Mouse (Mus musculus) brain, embryonic 14.5 days (tissue): Measurements from ENCODE around the gene Zkscan16. TPM values are rescaled to one million over a fixed set of nuclear protein-coding genes. Genes with fewer than 3 reads are reported as not detected.

ENCODE experiments used
- DNase-seq: peaks from one replicate; pipeline ENCODE4 v3.0.0-alpha.2; 2011; ENCODE audit warnings: low read depth
- CTCF ChIP-seq: fragments of 200-500 bp; IDR thresholded peaks from 2 replicates; pipeline ENCODE4 v1.5.1; 2012; ENCODE audit warnings: inconsistent platforms, mild to moderate bottlenecking, moderate library complexity, borderline replicate concordance; ENCODE audit not compliant: insufficient read depth, insufficient read length; ENCODE audit errors: extremely low read depth
- POLR2A ChIP-seq: fragments of 200-500 bp; IDR thresholded peaks from 2 replicates; pipeline ENCODE4 v1.6.1; 2012; ENCODE audit warnings: mild to moderate bottlenecking, inconsistent platforms, borderline replicate concordance; ENCODE audit not compliant: poor library complexity, insufficient read depth, insufficient read length, severe bottlenecking; ENCODE audit errors: extremely low read depth
- polyA plus RNA-seq: library from polyadenylated mRNA; depleted of rRNA; stranded (reverse); fragments of >200 nt; gene quantifications from 2 replicates; pipeline ENCODE4 v1.2.3, GENCODE M21; 2012

Zkscan16 gene
- polyA plus RNA-seq, 1 experiment, result 3.2 TPM

DNA sequence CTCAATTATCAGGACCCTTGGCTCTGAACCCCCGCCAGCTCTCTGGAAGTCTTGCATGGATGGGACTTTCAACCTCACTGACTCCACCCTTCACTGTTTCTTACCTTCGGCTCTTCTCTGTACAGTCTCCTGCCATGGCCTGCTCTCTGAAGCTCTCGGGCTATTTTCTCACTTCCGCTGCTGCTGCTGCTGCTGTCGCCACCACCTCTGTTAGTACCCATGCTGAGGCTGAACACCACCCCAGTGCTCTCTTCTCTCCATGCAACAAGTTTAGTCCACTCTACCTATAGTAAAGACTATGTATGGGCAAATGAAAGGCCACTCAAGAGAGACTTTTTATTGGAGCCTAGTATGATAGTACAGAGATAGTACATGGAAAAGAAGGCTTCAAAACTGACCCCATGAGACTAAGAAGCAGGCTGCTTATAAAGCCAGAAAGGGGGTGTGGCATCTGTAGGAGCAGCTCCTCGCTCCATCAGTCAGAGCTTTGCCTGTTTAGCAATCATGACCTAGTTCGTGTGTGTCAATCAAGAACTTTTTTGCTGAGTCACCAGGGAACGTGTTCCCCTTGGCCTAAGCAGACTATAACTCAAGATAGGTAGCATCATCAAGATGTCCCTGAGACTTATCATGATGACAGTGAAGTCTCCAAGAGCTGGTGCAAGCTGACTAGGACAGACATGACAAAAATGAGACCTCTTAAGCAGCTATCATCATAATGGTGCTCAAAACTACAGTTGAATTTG, 28.2 kb upstream of the Zkscan16 start:
- DNase-seq, result no peak

DNA sequence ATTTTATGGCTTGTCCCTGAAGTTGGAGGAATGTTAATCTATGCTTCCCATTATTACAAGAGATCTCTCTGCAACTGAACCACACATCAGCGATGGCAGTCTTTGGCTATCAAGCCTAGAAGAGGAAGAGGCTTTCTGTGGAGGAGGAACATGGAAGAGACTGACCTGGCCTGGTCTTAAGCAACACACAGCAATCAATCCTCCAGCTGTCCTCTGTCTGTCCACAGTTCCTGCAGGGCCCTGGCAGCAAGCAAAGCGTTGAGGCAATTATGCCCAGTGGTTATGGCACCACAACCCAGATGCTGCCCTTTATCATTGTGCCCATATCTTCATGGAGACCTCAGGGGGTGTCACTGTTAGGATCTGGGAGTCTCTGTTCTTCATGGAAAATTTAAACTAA, 19.5 kb upstream of the Zkscan16 start:
- no peak for DNase-seq
- no peak for TF ChIP-seq CTCF
- no peak for TF ChIP-seq POLR2A

More for the DNA sequence above, 28.2 kb upstream of the Zkscan16 start:
- no peak for TF ChIP-seq POLR2A
- TF ChIP-seq CTCF, result no peak

DNA sequence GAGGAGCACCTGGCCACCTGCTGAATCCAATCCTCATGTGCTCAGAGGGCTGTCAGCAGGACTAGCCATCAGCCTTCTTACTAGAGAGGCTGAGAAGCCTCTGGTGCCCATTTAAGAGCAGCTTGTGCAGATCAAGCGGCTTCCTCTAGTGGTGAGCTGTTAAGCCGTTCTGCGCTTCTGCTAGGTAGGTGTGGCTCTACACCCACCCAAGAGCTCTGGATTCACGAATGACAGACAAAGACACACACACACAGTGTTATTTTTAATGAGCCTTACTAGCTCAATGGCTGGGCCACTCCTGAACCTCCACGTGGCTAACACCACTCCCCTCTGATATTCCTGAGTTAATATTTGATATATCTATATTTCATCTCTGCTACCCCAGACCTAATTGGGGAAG, 17.8 kb upstream of the Zkscan16 start:
- TF ChIP-seq POLR2A, result no peak
- no peak for DNase-seq

DNA sequence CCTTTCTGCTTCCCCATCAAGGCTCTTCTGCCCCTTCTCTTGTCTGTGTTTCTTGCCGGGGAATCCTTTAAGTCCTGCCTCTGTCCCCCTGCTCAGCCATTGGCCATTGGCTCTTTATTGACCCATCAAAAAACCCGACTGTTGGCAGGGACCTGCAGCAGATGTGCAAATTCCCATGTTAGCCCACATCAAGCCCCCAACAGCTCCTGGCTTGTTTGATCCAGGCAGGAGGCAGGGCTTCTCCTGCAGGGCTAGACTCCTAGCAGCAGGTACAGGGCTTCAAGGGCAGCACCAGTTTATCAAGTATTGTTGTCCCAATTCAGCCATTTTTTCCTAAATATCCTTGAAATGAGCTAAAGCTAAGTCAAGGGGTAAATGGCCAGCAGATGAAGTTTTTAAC, 17.3 kb upstream of the Zkscan16 start:
- TF ChIP-seq CTCF (no peak), POLR2A (no peak)
- DNase-seq, result no peak

DNA sequence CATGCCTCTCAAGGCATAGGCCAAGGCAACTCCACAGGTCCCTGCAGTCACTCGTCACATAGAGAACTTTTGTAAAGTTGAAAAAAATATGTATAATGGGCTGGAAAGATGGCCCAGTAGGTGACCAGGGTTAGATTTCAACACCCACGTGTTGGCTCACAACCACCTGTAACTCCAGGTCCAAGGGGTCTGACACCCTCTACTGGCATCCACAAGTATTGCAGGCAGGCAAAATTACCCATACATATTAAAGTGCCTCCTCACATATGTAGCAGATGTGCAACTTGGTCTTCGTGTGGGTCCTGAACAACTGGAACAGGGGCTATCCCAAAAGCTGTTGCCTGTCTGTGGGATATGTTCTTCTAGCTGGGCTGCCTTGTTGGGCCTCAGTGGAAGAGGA, 15.8 kb upstream of the Zkscan16 start:
- TF ChIP-seq CTCF (peak; percentile 26; the same call in 1 of the 2 replicates), POLR2A (no peak)
- DNase-seq, result no peak

DNA sequence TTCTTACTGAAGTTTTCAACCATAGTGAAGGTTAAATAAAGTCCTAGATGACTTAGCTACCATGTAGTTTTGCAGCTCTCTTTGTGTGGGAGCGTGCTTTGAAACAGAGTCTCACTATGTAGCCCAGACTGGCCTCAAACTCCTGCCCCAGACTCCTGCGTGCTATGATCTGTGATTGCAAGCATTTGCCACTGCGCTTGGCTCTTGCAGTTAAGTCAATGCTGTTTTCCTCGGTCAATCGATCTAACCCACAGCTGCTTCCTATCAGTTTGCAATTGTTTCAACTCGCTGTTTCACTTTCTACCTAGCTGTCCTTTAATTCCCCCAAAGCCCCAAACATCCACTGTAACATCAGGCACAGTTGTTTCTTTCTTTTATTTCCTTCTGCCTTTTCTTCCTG, 10.9 kb upstream of the Zkscan16 start:
- DNase-seq, result no peak

DNA sequence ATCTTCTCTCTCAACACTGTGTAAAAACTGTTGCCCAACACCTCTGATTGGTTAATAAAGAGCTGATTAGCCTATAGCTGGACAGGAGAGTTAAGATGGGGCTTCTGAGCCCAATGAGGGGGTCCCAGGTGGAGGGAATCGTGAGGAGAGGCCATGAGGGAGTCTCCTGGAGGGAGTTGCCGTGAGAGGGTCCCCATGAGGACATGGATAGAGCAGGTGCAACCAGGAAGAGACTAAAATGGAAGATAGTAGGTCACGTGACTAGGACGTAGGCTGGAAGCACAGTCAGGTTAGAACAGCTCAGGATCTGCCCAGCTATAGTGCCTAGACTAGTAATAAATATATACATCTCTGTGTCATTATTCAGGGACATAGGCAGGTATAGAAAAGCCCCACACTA, 9.1 kb upstream of the Zkscan16 start:
- no peak for DNase-seq
- TF ChIP-seq POLR2A, result no peak
- TF ChIP-seq CTCF, result no peak

More for the DNA sequence above, 10.9 kb upstream of the Zkscan16 start:
- no peak for TF ChIP-seq POLR2A

DNA sequence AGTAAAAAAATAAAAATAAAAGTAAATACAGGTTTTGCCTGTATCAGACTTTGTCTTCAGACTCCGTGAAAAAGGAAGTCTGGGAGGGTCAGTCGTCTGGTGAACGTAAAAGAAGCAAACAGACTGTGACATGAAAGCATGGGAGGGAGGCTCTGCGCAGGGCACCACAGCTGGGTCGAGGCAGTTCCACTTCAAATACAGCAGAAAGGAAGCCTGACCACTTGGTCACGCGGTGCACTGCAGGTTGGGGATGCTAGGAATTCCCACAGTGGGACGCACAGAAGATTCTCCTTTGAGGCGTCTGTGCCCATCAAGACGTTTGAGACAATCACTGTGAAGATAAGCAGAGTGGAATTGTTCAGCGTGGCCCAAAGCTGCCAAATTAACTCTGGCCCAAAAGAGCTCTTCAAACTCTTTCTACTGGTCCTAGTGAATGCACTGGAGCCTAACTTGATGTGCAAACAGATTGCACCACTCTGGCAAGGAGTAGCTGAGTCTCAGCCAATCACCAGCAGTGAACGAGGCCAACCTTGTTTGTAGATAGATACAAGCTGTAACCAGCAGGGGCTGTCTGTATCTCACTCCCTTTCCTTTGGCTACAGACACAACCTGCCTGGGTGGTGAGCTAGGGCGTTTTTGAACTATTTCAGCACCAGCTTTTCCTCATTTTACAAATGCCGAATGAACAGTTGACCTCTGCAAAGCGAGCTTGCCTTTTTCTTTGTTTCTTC, 8.5 kb upstream of the Zkscan16 start:
- TF ChIP-seq POLR2A (no peak), CTCF (peak; percentile 46; the same call in 1 of the 2 replicates)
- peak; percentile 83 for DNase-seq

DNA sequence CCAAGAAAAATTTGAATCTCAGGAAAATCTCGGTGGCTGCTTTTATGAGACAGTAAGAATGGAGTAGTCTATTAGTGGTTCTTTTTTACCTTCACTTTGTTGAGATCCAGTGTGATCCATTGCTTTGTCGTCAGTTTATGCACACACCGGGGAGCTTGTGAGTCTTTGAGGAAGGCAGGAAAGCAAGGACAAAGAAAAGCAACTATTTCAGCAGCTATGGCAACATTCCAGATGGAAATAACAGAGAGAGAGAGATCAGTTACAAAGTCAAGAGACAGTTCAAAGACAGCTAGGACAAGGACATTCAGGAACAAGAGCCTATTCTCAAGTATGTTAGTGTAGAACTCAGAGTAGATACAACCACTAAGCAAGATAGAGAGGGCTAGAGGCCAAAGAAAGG, 7.6 kb upstream of the Zkscan16 start:
- peak; percentile 11 for DNase-seq
- TF ChIP-seq POLR2A, result no peak
- TF ChIP-seq CTCF, result no peak

DNA sequence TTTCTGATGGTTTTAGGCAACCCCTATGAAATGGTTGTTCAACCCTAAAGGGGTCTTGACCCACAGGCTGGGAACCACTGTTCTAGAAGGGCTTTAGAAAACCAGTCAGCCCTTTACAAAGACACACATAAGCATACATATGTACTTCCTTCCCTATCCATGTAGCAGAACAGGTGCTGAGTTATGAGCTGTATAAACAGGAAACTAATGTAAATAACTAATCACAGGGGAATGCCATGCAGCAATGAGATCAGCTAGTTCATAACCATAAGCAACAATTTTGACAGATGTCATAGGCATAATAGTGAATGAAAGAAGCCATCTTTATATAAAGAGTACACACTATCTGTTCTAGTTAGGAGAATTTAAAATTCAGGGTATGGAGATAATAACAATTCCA, 1.8 kb upstream of the Zkscan16 start:
- no peak for DNase-seq
- no peak for TF ChIP-seq POLR2A

DNA sequence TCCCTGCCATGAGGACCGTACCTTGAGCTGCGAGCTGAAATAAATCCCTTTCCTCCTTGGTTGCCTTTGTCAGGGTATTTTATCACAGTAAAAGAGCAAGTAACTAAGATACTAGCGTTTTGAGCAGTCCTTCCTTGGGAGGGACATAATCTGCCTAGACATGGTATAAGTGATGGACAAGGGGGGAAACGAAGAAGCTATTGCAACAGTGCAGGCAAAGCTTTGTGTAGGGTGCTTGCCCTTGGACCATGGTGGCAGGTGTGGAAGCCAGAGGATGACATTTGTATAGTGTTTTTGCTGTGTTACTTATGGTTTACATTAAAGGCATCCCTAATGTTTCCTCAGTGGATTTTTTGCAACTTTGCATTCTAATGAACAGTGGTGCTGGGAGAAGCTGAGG, 486 bp upstream of the Zkscan16 start:
- TF ChIP-seq CTCF, result no peak
- no peak for TF ChIP-seq POLR2A
- DNase-seq, result no peak

DNA sequence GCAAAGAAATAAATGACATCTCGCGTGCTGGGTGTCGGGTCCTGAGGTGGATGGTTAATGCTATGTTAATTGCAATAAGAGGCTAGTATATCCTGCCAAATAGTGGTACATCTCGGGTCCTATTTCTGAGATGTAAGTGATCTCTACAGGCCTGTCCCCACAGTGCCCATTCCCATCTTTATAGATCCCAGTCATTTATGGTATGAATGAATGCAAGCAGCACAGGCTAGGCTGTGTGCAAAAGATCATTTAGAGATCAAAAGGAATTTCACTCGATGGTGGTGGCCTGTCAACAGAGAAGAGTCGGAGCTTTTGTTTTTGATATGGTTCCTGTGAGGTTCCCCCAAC, 752 bp downstream of the Zkscan16 start:
- DNase-seq, result no peak
- TF ChIP-seq POLR2A (no peak), CTCF (no peak)

DNA sequence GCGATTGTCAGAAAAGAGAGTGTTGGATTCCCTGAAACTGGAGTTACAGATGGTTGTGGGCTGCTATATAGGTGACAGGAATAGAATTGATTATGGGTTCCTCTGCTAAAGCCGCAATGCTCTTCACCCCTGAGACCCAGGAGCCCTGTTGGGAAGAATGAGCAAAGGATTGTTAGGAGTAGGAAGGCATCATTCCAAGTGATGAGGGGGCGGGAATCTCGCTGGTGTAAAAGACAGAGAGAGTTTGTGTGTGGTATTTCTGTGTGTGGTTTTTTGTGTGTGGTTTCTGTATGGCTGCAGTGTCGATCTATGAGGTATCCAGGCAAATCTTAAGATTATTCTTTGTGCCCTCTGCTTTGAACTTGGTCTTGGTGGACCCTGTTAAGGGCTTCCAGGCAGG, 1.3 kb downstream of the Zkscan16 start:
- TF ChIP-seq POLR2A (no peak), CTCF (no peak)
- no peak for DNase-seq
